ENCODE assay signal across 14 mouse cellular contexts in genomic region chr9:107288105-107288650, GRCm38 (mm10). TPM values are rescaled to one million over a fixed set of nuclear protein-coding genes. Genes with fewer than 3 reads are reported as not detected.
DNase-seq lines count a peak whose midpoint lies in the region; ATAC-seq and TF ChIP-seq lines count a peak whose summit lies in the region.
"Had no signal": no experiment of that assay in that cellular context is flagged by ENCODE, and none has a peak within 500 bp of the region (broad histone marks: within the 10 kb centered on the region; RNA-seq: fewer than 3 reads in every experiment).

No protein-coding gene starts in this region.

- WGBS in heart, embryonic 14.5 days: 73% methylated on average over 14 of the region's 14 CpGs
- 85% methylated on average over 14 of the region's 14 CpGs for WGBS in intestine, embryonic 16.5 days
- WGBS in stomach, postnatal 0 days: 79% methylated on average over 14 of the region's 14 CpGs

- no peak for TF ChIP-seq CTCF in stomach, postnatal 0 days (IDR thresholded peaks at IDR 0.05; ENCODE audit: low read depth)

- no peak overlapping the region for H3K4me3 ChIP-seq in heart, embryonic 14.5 days (ENCODE audit: control insufficient read depth in 1 of 2, insufficient read depth in 1 of 2, low read depth in 1 of 2, low read length in 2 of 2)
- peak overlapping the region; percentile 96 for H3K4me3 ChIP-seq in megakaryocyte, embryonic 14.5 days (replicated peaks)
- peak overlapping the region; percentile 66 for H3K4me3 ChIP-seq in intestine, embryonic 16.5 days (ENCODE audit: low read length)
- H3K4me3 ChIP-seq in stomach, postnatal 0 days (ENCODE audit: low read depth, low read length): peak overlapping the region; percentile 12; the same call in 1 of the 2 replicates
- H3K4me3 ChIP-seq: forebrain, embryonic 15.5 days had no signal

- DNase-seq in heart, adult 18-20 months: no peak
- DNase-seq in stomach, postnatal 0 days (ENCODE audit: low spot score): no peak
- DNase-seq in urinary bladder, adult 2 months (ENCODE audit: low spot score): no peak
- DNase-seq in cerebellum, postnatal 25 days: no peak
- DNase-seq: embryo, embryonic 11 days; heart, adult 2 months; kidney, postnatal 10 days had no signal

- no peak overlapping the region for H3K27ac ChIP-seq in heart, embryonic 14.5 days (replicated peaks in 1 of 2; ENCODE audit: control insufficient read depth in 1 of 2, insufficient read depth in 1 of 2, low read depth in 2 of 2, low read length in 2 of 2)
- no peak overlapping the region for H3K27ac ChIP-seq in intestine, embryonic 16.5 days (ENCODE audit: low read length)
- peak overlapping the region; percentile 63 for H3K27ac ChIP-seq in stomach, postnatal 0 days (replicated peaks)
- H3K27ac ChIP-seq: forebrain, embryonic 15.5 days; midbrain, embryonic 12.5 days had no signal

- no peak for TF ChIP-seq EP300 in stomach, postnatal 0 days (optimal IDR thresholded peaks at IDR 0.05)

- no peak for ATAC-seq in heart, embryonic 14.5 days (ENCODE audit: insufficient number of reproducible peaks, insufficient read depth, low FRiP score, low read depth)
- no peak for ATAC-seq in megakaryocyte, adult 5-6 weeks (ENCODE audit: poor library complexity, severe bottlenecking)
- 0 out of 2 replicates have a peak, but pooled peaks have one; percentile 2 for ATAC-seq in intestine, embryonic 16.5 days
- no peak for ATAC-seq in stomach, postnatal 0 days (ENCODE audit: low FRiP score, low TSS enrichment)
- ATAC-seq: forebrain, embryonic 15.5 days had no signal

- peak overlapping the region; percentile 90; the same call in 1 of the 2 replicates for H3K4me2 ChIP-seq in heart, embryonic 14.5 days (ENCODE audit: low read length)
- peak overlapping the region; percentile 64 for H3K4me2 ChIP-seq in intestine, embryonic 16.5 days (ENCODE audit: low read depth, low read length)
- peak overlapping the region; percentile 72 for H3K4me2 ChIP-seq in stomach, postnatal 0 days (replicated peaks; ENCODE audit: low read depth)

- H3K9ac ChIP-seq in heart, embryonic 14.5 days (ENCODE audit: low read length): no peak overlapping the region
- 0 out of 2 replicates have a peak overlapping the region, but pooled peaks have one; percentile 82 for H3K9ac ChIP-seq in intestine, embryonic 16.5 days (ENCODE audit: low read depth, low read length)
- H3K9ac ChIP-seq in stomach, postnatal 0 days (ENCODE audit: low read length): peak overlapping the region; percentile 35; the same call in 1 of the 2 replicates
- H3K9ac ChIP-seq: forebrain, embryonic 15.5 days; midbrain, embryonic 12.5 days had no signal

- peaks cover 4 to 17% of the 10 kb centered on the region in 2 experiments; a peak in 3 of 4 replicates for H3K4me1 ChIP-seq in heart, embryonic 14.5 days (ENCODE audit: control insufficient read depth in 2 of 2, insufficient read depth in 2 of 2, low read length in 2 of 2)
- peaks cover 66% of the 10 kb centered on the region for H3K4me1 ChIP-seq in megakaryocyte, embryonic 14.5 days
- peaks cover 2% of the 10 kb centered on the region; the same call in 1 of the 2 replicates for H3K4me1 ChIP-seq in intestine, embryonic 16.5 days (ENCODE audit: control insufficient read depth, insufficient read depth, low read length)
- H3K4me1 ChIP-seq in stomach, postnatal 0 days (replicated peaks; ENCODE audit: control insufficient read depth, insufficient read depth): no peaks in the 10 kb centered on the region

- no peaks in the 10 kb centered on the region for H3K27me3 ChIP-seq in heart, embryonic 14.5 days (ENCODE audit: control insufficient read depth, insufficient read depth, low read length)
- H3K27me3 ChIP-seq in megakaryocyte, embryonic 14.5 days (replicated peaks): peaks cover 7% of the 10 kb centered on the region
- H3K27me3 ChIP-seq in intestine, embryonic 16.5 days (replicated peaks; ENCODE audit: control insufficient read depth, insufficient read depth, low read length): peaks cover 4% of the 10 kb centered on the region; the same call in 1 of the 2 replicates
- H3K27me3 ChIP-seq in stomach, postnatal 0 days (ENCODE audit: control insufficient read depth, insufficient read depth, low read length): no peaks in the 10 kb centered on the region
- H3K27me3 ChIP-seq: forebrain, embryonic 15.5 days had no signal

- no peaks in the 10 kb centered on the region for H3K9me3 ChIP-seq in heart, embryonic 14.5 days (ENCODE audit: control insufficient read depth, low read length)
- no peaks in the 10 kb centered on the region for H3K9me3 ChIP-seq in megakaryocyte, embryonic 14.5 days
- no peaks in the 10 kb centered on the region for H3K9me3 ChIP-seq in intestine, embryonic 16.5 days (ENCODE audit: control insufficient read depth, low read length)
- no peaks in the 10 kb centered on the region for H3K9me3 ChIP-seq in stomach, postnatal 0 days (ENCODE audit: control insufficient read depth, low read length)
- H3K9me3 ChIP-seq: forebrain, embryonic 15.5 days; midbrain, embryonic 12.5 days had no signal

- no peaks in the 10 kb centered on the region for H3K36me3 ChIP-seq in heart, embryonic 14.5 days (ENCODE audit: control insufficient read depth, insufficient read depth, low read length)
- H3K36me3 ChIP-seq in megakaryocyte, embryonic 14.5 days (replicated peaks; ENCODE audit: low read length): peaks cover 41% of the 10 kb centered on the region
- no peaks in the 10 kb centered on the region for H3K36me3 ChIP-seq in intestine, embryonic 16.5 days (ENCODE audit: control insufficient read depth, insufficient read depth, low read length)
- H3K36me3 ChIP-seq in stomach, postnatal 0 days (ENCODE audit: control insufficient read depth, insufficient read depth, low read length): no peaks in the 10 kb centered on the region
- H3K36me3 ChIP-seq: forebrain, embryonic 15.5 days; midbrain, embryonic 12.5 days had no signal

RNA-seq across cellular contexts. Expression of gene Mapkapk3, which starts 1.5 kb away (rescaled TPM):
- 6.4 and 6.5 TPM in 2 replicates for polyA plus RNA-seq in heart, embryonic 14.5 days (2014; fragmentation: Nextera tagmentation; extraction: Ambion mirVana)
- total RNA-seq in heart, adult 18-20 months (2021): 10 to 100 TPM; 29.4 to 30.3 TPM
- polyA plus RNA-seq in megakaryocyte, embryonic 14.5 days (2012; ENCODE audit: insufficient read depth, low replicate concordance): 35.6 and 49.9 TPM in 2 replicates
- total RNA-seq in megakaryocyte, adult 5-6 weeks (2015): 98.6 and 105 TPM in 2 replicates
- 156 and 174 TPM in 2 replicates for total RNA-seq in megakaryocyte, adult 5-6 weeks (2017)
- 41.1 and 47.6 TPM in 2 replicates for polyA plus RNA-seq in intestine, embryonic 16.5 days (2015; fragmentation: Nextera tagmentation; extraction: Ambion mirVana)
- polyA plus RNA-seq in stomach, postnatal 0 days (2015; fragmentation: Nextera tagmentation; extraction: Ambion mirVana): 32.0 and 37.4 TPM in 2 replicates
- 50.7 and 54.4 TPM in 2 replicates for polyA plus RNA-seq in urinary bladder, adult 2 months (2012; rRNA removed)

RNA-seq across cellular contexts. Expression of gene Cish, which starts 7.6 kb away (rescaled TPM):
- polyA plus RNA-seq in heart, embryonic 14.5 days (2014; fragmentation: Nextera tagmentation; extraction: Ambion mirVana): 14.7 and 14.9 TPM in 2 replicates
- total RNA-seq in heart, adult 18-20 months (2021): 100 to 1,000 TPM; 120 to 131 TPM
- 47.7 and 114 TPM in 2 replicates for polyA plus RNA-seq in megakaryocyte, embryonic 14.5 days (2012; ENCODE audit: insufficient read depth, low replicate concordance)
- total RNA-seq in megakaryocyte, adult 5-6 weeks (2015): 1.7 and 5.3 TPM in 2 replicates
- total RNA-seq in megakaryocyte, adult 5-6 weeks (2017): 0.40 and 0.45 TPM in 2 replicates
- 17.5 and 19.9 TPM in 2 replicates for polyA plus RNA-seq in intestine, embryonic 16.5 days (2015; fragmentation: Nextera tagmentation; extraction: Ambion mirVana)
- 30.8 and 32.2 TPM in 2 replicates for polyA plus RNA-seq in stomach, postnatal 0 days (2015; fragmentation: Nextera tagmentation; extraction: Ambion mirVana)
- 11.7 and 14.7 TPM in 2 replicates for polyA plus RNA-seq in urinary bladder, adult 2 months (2012; rRNA removed)

RNA-seq across cellular contexts. Expression of gene Hemk1, which starts 50.0 kb away (rescaled TPM):
- 13.6 and 14.2 TPM in 2 replicates for polyA plus RNA-seq in heart, embryonic 14.5 days (2014; fragmentation: Nextera tagmentation; extraction: Ambion mirVana)
- total RNA-seq in heart, adult 18-20 months (2021): 10 to 100 TPM; 20.4 to 22.7 TPM
- polyA plus RNA-seq in megakaryocyte, embryonic 14.5 days (2012; ENCODE audit: insufficient read depth, low replicate concordance): 8.1 TPM in 1 of 2 replicates, not detected in the other
- 4.1 and 6.4 TPM in 2 replicates for total RNA-seq in megakaryocyte, adult 5-6 weeks (2015)
- total RNA-seq in megakaryocyte, adult 5-6 weeks (2017): 5.0 and 8.0 TPM in 2 replicates
- polyA plus RNA-seq in intestine, embryonic 16.5 days (2015; fragmentation: Nextera tagmentation; extraction: Ambion mirVana): 11.2 and 11.8 TPM in 2 replicates
- polyA plus RNA-seq in stomach, postnatal 0 days (2015; fragmentation: Nextera tagmentation; extraction: Ambion mirVana): 5.3 and 6.7 TPM in 2 replicates
- 19.7 and 20.0 TPM in 2 replicates for polyA plus RNA-seq in urinary bladder, adult 2 months (2012; rRNA removed)

RNA-seq across cellular contexts. Expression of gene 6430571L13Rik, which starts 52.2 kb away (rescaled TPM):
- polyA plus RNA-seq in heart, embryonic 14.5 days (2014; fragmentation: Nextera tagmentation; extraction: Ambion mirVana): 0.51 and 1.1 TPM in 2 replicates
- total RNA-seq in heart, adult 18-20 months (2021): 1 to 10 TPM; 3.5 to 5.3 TPM
- polyA plus RNA-seq in megakaryocyte, embryonic 14.5 days (2012; ENCODE audit: insufficient read depth, low replicate concordance): not detected in 2 replicates
- not detected in 2 replicates for total RNA-seq in megakaryocyte, adult 5-6 weeks (2015)
- total RNA-seq in megakaryocyte, adult 5-6 weeks (2017): not detected in 2 replicates
- polyA plus RNA-seq in intestine, embryonic 16.5 days (2015; fragmentation: Nextera tagmentation; extraction: Ambion mirVana): 0.21 and 0.26 TPM in 2 replicates
- 0.63 and 0.73 TPM in 2 replicates for polyA plus RNA-seq in stomach, postnatal 0 days (2015; fragmentation: Nextera tagmentation; extraction: Ambion mirVana)
- polyA plus RNA-seq in urinary bladder, adult 2 months (2012; rRNA removed): 1.7 and 1.9 TPM in 2 replicates
- total RNA-seq: neutrophil, adult 5-6 weeks had no signal

RNA-seq across cellular contexts. Expression of gene Dock3, which starts 56.5 kb away (rescaled TPM):
- 0.15 and 0.42 TPM in 2 replicates for polyA plus RNA-seq in heart, embryonic 14.5 days (2014; fragmentation: Nextera tagmentation; extraction: Ambion mirVana)
- total RNA-seq in heart, adult 18-20 months (2021): 10 to 100 TPM; 10.8 to 11.0 TPM
- 0.09 TPM in 1 of 2 replicates, not detected in the other for polyA plus RNA-seq in megakaryocyte, embryonic 14.5 days (2012; ENCODE audit: insufficient read depth, low replicate concordance)
- total RNA-seq in megakaryocyte, adult 5-6 weeks (2015): not detected in 2 replicates
- not detected in 2 replicates for total RNA-seq in megakaryocyte, adult 5-6 weeks (2017)
- polyA plus RNA-seq in intestine, embryonic 16.5 days (2015; fragmentation: Nextera tagmentation; extraction: Ambion mirVana): 0.64 and 1.2 TPM in 2 replicates
- 0.93 and 1.9 TPM in 2 replicates for polyA plus RNA-seq in stomach, postnatal 0 days (2015; fragmentation: Nextera tagmentation; extraction: Ambion mirVana)
- polyA plus RNA-seq in urinary bladder, adult 2 months (2012; rRNA removed): 10.5 and 17.1 TPM in 2 replicates
- total RNA-seq: neutrophil, adult 5-6 weeks had no signal

Comparison
In these comparisons a context has a peak if more than half of its experiments do, and no peak if none do; other contexts are left out.
1. H3K4me3 ChIP-seq: peak in megakaryocyte, embryonic 14.5 days (single experiment), intestine, embryonic 16.5 days (single experiment) and stomach, postnatal 0 days (single experiment); none in heart, embryonic 14.5 days (0 of 2).
2. Peak in every context shown above with its lines, with median percentiles within 50 percentile points of each other: H3K4me2 ChIP-seq.